Mouse (Mus musculus): Measurements from ENCODE around the gene Esrrg. TPM values are rescaled to one million over a fixed set of nuclear protein-coding genes. Genes with fewer than 3 reads are reported as not detected.
A peak's percentile ranks its signal among the peaks of the same experiment; 100 is the strongest.

The Esrrg gene
- polyA plus RNA-seq, 1 experiment from 2014 or later, result 2.2 TPM

- Histone ChIP-seq H3K9me3 (replicated peaks; ENCODE audit: control insufficient read depth, low read length) (no peaks in the 10 kb centered on the region), H3K27me3 (ENCODE audit: control insufficient read depth, insufficient read depth, low read length) (no peaks in the 10 kb centered on the region), H3K4me2 (ENCODE audit: low read depth, low read length) (no peak overlapping the region), H3K27ac (replicated peaks; ENCODE audit: low read depth, low read length) (no peak overlapping the region), H3K4me3 (ENCODE audit: low read depth, low read length) (no peak overlapping the region), H3K9ac (replicated peaks; ENCODE audit: low read length) (no peak overlapping the region), H3K36me3 (replicated peaks; ENCODE audit: control insufficient read depth, insufficient read depth, low read depth, low read length) (no peaks in the 10 kb centered on the region), H3K4me1 (ENCODE audit: control insufficient read depth, insufficient read depth, low read length) (no peaks in the 10 kb centered on the region)
- WGBS, result 81% methylated on average over 9 of the region's 9 CpGs
- DNase-seq (ENCODE audit: low spot score) (no peak), ATAC-seq (replicated peaks; ENCODE audit: insufficient number of reproducible peaks, low FRiP score, low TSS enrichment, low read depth) (no peak)
These were observed 282.7 kb downstream of the Esrrg start for GRCm38 (mm10) chr1:187891262-187891661.

DNA sequence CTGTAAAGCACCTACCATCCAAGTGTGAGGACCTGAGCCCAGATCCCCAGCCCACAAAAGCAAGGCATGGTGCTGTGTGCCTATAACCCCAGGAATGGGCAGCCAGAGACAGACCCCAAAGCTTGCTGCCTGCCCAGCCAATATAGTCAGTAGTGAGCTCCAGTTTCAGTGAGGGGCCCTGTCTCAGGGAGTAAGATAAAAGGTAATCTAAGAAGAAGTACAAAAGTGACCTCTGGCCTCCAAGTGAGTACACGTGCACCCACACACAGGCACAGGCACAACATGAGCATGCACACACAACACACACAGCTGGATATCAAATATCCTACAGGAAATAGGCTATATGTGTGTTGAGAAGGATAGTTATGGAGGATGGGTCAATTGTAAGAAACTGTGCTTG, 286.9 kb downstream of the Esrrg start:
- Histone ChIP-seq H3K4me1 (ENCODE audit: control insufficient read depth, insufficient read depth, low read length) (no peaks in the 10 kb centered on the region), H3K36me3 (replicated peaks; ENCODE audit: control insufficient read depth, insufficient read depth, low read depth, low read length) (no peaks in the 10 kb centered on the region), H3K27me3 (ENCODE audit: control insufficient read depth, insufficient read depth, low read length) (no peaks in the 10 kb centered on the region), H3K9me3 (replicated peaks; ENCODE audit: control insufficient read depth, low read length) (no peaks in the 10 kb centered on the region), H3K4me2 (ENCODE audit: low read depth, low read length) (no peak overlapping the region), H3K9ac (replicated peaks; ENCODE audit: low read length) (no peak overlapping the region), H3K27ac (replicated peaks; ENCODE audit: low read depth, low read length) (no peak overlapping the region), H3K4me3 (ENCODE audit: low read depth, low read length) (no peak overlapping the region)
- DNase-seq (ENCODE audit: low spot score), result no peak
- no peak for ATAC-seq (replicated peaks; ENCODE audit: insufficient number of reproducible peaks, low FRiP score, low TSS enrichment, low read depth)
- whole genome bisulfite sequencing, result 45% methylated on average over 1 of the region's 1 CpGs

GRCm38 (mm10) chr1:187896291-187896690, 287.7 kb downstream of the Esrrg start:
- ATAC-seq (replicated peaks; ENCODE audit: insufficient number of reproducible peaks, low FRiP score, low TSS enrichment, low read depth) (no peak), DNase-seq (ENCODE audit: low spot score) (no peak)
- Histone ChIP-seq H3K4me1 (ENCODE audit: control insufficient read depth, insufficient read depth, low read length) (no peaks in the 10 kb centered on the region), H3K36me3 (replicated peaks; ENCODE audit: control insufficient read depth, insufficient read depth, low read depth, low read length) (no peaks in the 10 kb centered on the region), H3K4me2 (ENCODE audit: low read depth, low read length) (no peak overlapping the region), H3K9me3 (replicated peaks; ENCODE audit: control insufficient read depth, low read length) (no peaks in the 10 kb centered on the region), H3K9ac (replicated peaks; ENCODE audit: low read length) (no peak overlapping the region), H3K27me3 (ENCODE audit: control insufficient read depth, insufficient read depth, low read length) (no peaks in the 10 kb centered on the region), H3K27ac (replicated peaks; ENCODE audit: low read depth, low read length) (no peak overlapping the region), H3K4me3 (ENCODE audit: low read depth, low read length) (no peak overlapping the region)
- 93% methylated on average over 3 of the region's 3 CpGs for WGBS

DNA sequence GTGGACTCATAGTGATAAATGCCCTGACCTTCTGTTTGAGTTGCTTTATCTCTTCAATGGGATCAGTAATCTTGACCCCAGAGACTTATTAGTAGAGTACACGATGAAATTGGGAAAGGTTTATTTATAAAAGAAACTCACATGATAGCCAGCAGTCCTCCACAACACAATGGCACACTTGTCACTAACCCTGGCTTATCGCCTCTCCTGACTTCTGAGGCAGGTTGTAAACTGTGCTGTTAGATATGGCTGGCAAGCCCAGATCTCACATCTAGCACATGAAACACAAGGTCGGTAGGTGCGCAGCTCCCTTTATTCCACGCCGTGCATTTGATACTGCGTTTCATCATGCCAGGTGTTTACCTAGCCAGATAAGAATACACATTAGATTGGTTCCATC, 288.3 kb downstream of the Esrrg start:
- Histone ChIP-seq H3K4me3 (ENCODE audit: low read depth, low read length) (no peak overlapping the region), H3K4me1 (ENCODE audit: control insufficient read depth, insufficient read depth, low read length) (no peaks in the 10 kb centered on the region), H3K27ac (replicated peaks; ENCODE audit: low read depth, low read length) (no peak overlapping the region), H3K27me3 (ENCODE audit: control insufficient read depth, insufficient read depth, low read length) (no peaks in the 10 kb centered on the region), H3K9me3 (replicated peaks; ENCODE audit: control insufficient read depth, low read length) (no peaks in the 10 kb centered on the region), H3K36me3 (replicated peaks; ENCODE audit: control insufficient read depth, insufficient read depth, low read depth, low read length) (no peaks in the 10 kb centered on the region), H3K9ac (replicated peaks; ENCODE audit: low read length) (no peak overlapping the region), H3K4me2 (ENCODE audit: low read depth, low read length) (no peak overlapping the region)
- 87% methylated on average over 7 of the region's 7 CpGs for WGBS
- ATAC-seq (replicated peaks; ENCODE audit: insufficient number of reproducible peaks, low FRiP score, low TSS enrichment, low read depth) (no peak), DNase-seq (ENCODE audit: low spot score) (no peak)

DNA sequence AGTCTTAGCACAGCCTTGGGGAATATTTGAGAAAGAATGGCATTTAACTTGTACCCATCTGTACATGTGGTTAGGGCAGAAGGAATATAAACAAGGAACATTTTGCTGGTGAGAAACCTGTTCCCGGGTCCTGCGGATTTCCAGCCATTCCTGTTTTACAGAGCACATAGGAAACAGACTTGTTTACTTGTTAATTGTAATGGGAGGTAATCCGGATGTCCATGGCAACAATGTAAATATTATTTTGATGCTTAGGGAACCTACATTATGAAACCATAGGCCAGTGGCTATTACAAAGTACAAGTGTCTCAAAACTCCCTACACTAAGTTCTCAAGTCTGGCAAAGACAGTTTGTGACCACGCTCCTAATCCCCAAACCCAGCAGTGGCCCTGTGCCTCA, 290.9 kb downstream of the Esrrg start:
- DNase-seq (ENCODE audit: low spot score), result no peak
- Histone ChIP-seq H3K4me2 (ENCODE audit: low read depth, low read length) (no peak overlapping the region), H3K9ac (replicated peaks; ENCODE audit: low read length) (no peak overlapping the region), H3K27me3 (ENCODE audit: control insufficient read depth, insufficient read depth, low read length) (no peaks in the 10 kb centered on the region), H3K4me3 (ENCODE audit: low read depth, low read length) (no peak overlapping the region), H3K9me3 (replicated peaks; ENCODE audit: control insufficient read depth, low read length) (no peaks in the 10 kb centered on the region), H3K4me1 (ENCODE audit: control insufficient read depth, insufficient read depth, low read length) (no peaks in the 10 kb centered on the region), H3K27ac (replicated peaks; ENCODE audit: low read depth, low read length) (no peak overlapping the region), H3K36me3 (replicated peaks; ENCODE audit: control insufficient read depth, insufficient read depth, low read depth, low read length) (no peaks in the 10 kb centered on the region)
- 76% methylated on average over 4 of the region's 4 CpGs for WGBS
- ATAC-seq (replicated peaks; ENCODE audit: insufficient number of reproducible peaks, low FRiP score, low TSS enrichment, low read depth), result no peak

- ATAC-seq (replicated peaks; ENCODE audit: insufficient number of reproducible peaks, low FRiP score, low TSS enrichment, low read depth) (0 out of 2 replicates have a peak, but pooled peaks have one; percentile 44), DNase-seq (ENCODE audit: low spot score) (peak; percentile 32)
- 49% methylated on average over 6 of the region's 6 CpGs for WGBS
- Histone ChIP-seq H3K27me3 (ENCODE audit: control insufficient read depth, insufficient read depth, low read length) (no peaks in the 10 kb centered on the region), H3K27ac (replicated peaks; ENCODE audit: low read depth, low read length) (no peak overlapping the region), H3K4me1 (ENCODE audit: control insufficient read depth, insufficient read depth, low read length) (no peaks in the 10 kb centered on the region), H3K4me2 (ENCODE audit: low read depth, low read length) (no peak overlapping the region), H3K9me3 (replicated peaks; ENCODE audit: control insufficient read depth, low read length) (no peaks in the 10 kb centered on the region), H3K36me3 (replicated peaks; ENCODE audit: control insufficient read depth, insufficient read depth, low read depth, low read length) (no peaks in the 10 kb centered on the region), H3K9ac (replicated peaks; ENCODE audit: low read length) (no peak overlapping the region), H3K4me3 (ENCODE audit: low read depth, low read length) (no peak overlapping the region)
These were observed 292.2 kb downstream of the Esrrg start for GRCm38 (mm10) chr1:187900756-187901155.

DNA sequence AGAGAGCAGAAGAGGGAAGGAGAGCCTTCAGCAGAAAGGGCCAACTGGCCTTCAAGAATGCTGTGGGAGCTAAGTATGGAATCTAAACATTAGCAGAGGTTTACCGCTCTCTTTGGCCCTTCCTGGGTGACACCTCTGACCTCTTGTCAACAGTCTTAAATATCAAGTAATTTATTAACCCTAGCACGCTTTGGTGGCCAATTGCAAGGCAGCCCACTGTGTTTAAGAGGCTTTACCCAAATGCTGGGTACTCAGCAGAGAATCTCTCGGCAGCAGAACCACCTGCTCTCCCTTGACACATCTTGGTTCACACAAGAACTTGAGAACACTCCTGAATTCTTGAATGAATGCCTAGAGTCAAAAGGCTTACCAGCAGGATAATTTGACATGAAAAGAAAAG, 293.6 kb downstream of the Esrrg start:
- Histone ChIP-seq H3K4me1 (ENCODE audit: control insufficient read depth, insufficient read depth, low read length) (no peaks in the 10 kb centered on the region), H3K27ac (replicated peaks; ENCODE audit: low read depth, low read length) (no peak overlapping the region), H3K4me3 (ENCODE audit: low read depth, low read length) (no peak overlapping the region), H3K27me3 (ENCODE audit: control insufficient read depth, insufficient read depth, low read length) (no peaks in the 10 kb centered on the region), H3K9me3 (replicated peaks; ENCODE audit: control insufficient read depth, low read length) (no peaks in the 10 kb centered on the region), H3K36me3 (replicated peaks; ENCODE audit: control insufficient read depth, insufficient read depth, low read depth, low read length) (no peaks in the 10 kb centered on the region), H3K4me2 (ENCODE audit: low read depth, low read length) (no peak overlapping the region), H3K9ac (replicated peaks; ENCODE audit: low read length) (no peak overlapping the region)
- no peak for ATAC-seq (replicated peaks; ENCODE audit: insufficient number of reproducible peaks, low FRiP score, low TSS enrichment, low read depth)
- DNase-seq (ENCODE audit: low spot score), result no peak
- whole genome bisulfite sequencing, result 58% methylated on average over 3 of the region's 3 CpGs

DNA sequence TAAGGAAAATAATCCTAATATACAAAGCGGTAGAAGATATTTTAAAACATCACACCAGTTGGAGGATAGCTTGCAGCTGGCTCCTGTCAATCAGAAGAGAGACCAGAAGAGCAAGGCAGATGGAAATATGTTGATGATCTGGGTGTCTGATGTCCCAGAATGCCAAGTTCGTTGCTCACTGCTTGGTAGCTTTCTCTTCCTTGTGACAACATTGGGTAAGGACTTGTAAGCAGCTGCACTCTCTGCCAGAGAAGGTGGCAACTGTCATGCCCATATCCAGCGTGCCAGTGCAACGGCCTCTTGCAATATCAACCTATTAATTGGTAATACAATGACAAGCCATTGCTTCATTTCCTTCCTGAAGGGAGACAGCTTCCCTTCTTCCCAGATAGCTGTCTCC, 296.1 kb downstream of the Esrrg start:
- DNase-seq (ENCODE audit: low spot score) (no peak), ATAC-seq (replicated peaks; ENCODE audit: insufficient number of reproducible peaks, low FRiP score, low TSS enrichment, low read depth) (no peak)
- WGBS, result 80% methylated on average over 4 of the region's 4 CpGs
- Histone ChIP-seq H3K9ac (replicated peaks; ENCODE audit: low read length) (no peak overlapping the region), H3K9me3 (replicated peaks; ENCODE audit: control insufficient read depth, low read length) (no peaks in the 10 kb centered on the region), H3K4me3 (ENCODE audit: low read depth, low read length) (no peak overlapping the region), H3K36me3 (replicated peaks; ENCODE audit: control insufficient read depth, insufficient read depth, low read depth, low read length) (no peaks in the 10 kb centered on the region), H3K4me2 (ENCODE audit: low read depth, low read length) (no peak overlapping the region), H3K27ac (replicated peaks; ENCODE audit: low read depth, low read length) (no peak overlapping the region), H3K4me1 (ENCODE audit: control insufficient read depth, insufficient read depth, low read length) (no peaks in the 10 kb centered on the region), H3K27me3 (ENCODE audit: control insufficient read depth, insufficient read depth, low read length) (no peaks in the 10 kb centered on the region)
